Mouse (Mus musculus): Measurements from ENCODE around the gene Ttc23l. TPM values are rescaled to one million over a fixed set of nuclear protein-coding genes. Genes with fewer than 3 reads are reported as not detected.

The Ttc23l gene
- polyA plus RNA-seq (2011; ENCODE audit: insufficient read depth, insufficient read length, low replicate concordance, missing spikeins) = not detected in 2 replicates

GRCm38 (mm10) chr15:10558465-10558864, at the start of gene Ttc23l:
Ttc23l (minus strand) TSS chr15:10558668.
- no peak within 1 kb of the TSS for H3K27ac ChIP-seq (ENCODE audit: control insufficient read depth, insufficient read depth, low read depth, low read length, poor library complexity)
- no peak within 1 kb of the TSS for H3K4me3 ChIP-seq (replicated peaks; ENCODE audit: control insufficient read depth, low read depth, low read length)
- no peaks in the 10 kb centered on the region for H3K4me1 ChIP-seq (ENCODE audit: control insufficient read depth, insufficient read depth, low read length)
- 83% methylated on average over 13 of the region's 13 CpGs for WGBS
- TF ChIP-seq POLR2A (IDR thresholded peaks at IDR 0.05; ENCODE audit: borderline replicate concordance, control insufficient read depth, low read depth, low read length) (no peak), CTCF (IDR thresholded peaks at IDR 0.05; ENCODE audit: control insufficient read depth, insufficient read depth, low read length) (no peak)

GRCm38 (mm10) chr15:10599413-10599812, 40.9 kb upstream of the Ttc23l start:
- TF ChIP-seq POLR2A (IDR thresholded peaks at IDR 0.05; ENCODE audit: borderline replicate concordance, control insufficient read depth, low read depth, low read length) = no peak
- no peak for TF ChIP-seq CTCF (IDR thresholded peaks at IDR 0.05; ENCODE audit: control insufficient read depth, insufficient read depth, low read length)
- Histone ChIP-seq H3K27ac (ENCODE audit: control insufficient read depth, insufficient read depth, low read depth, low read length, poor library complexity) (no peak overlapping the region), H3K4me1 (ENCODE audit: control insufficient read depth, insufficient read depth, low read length) (no peaks in the 10 kb centered on the region; the same call in 1 of the 2 replicates), H3K4me3 (replicated peaks; ENCODE audit: control insufficient read depth, low read depth, low read length) (no peak overlapping the region)
- WGBS = 36% methylated on average over 7 of the region's 7 CpGs

GRCm38 (mm10) chr15:10598259-10599225, 40.1 kb upstream of the Ttc23l start:
- no peak overlapping the region for H3K4me3 ChIP-seq (replicated peaks; ENCODE audit: control insufficient read depth, low read depth, low read length)
- H3K27ac ChIP-seq (ENCODE audit: control insufficient read depth, insufficient read depth, low read depth, low read length, poor library complexity) = no peak overlapping the region
- no peak for TF ChIP-seq POLR2A (IDR thresholded peaks at IDR 0.05; ENCODE audit: borderline replicate concordance, control insufficient read depth, low read depth, low read length)
- WGBS = 74% methylated on average over 16 of the region's 16 CpGs
- no peaks in the 10 kb centered on the region; the same call in 1 of the 2 replicates for H3K4me1 ChIP-seq (ENCODE audit: control insufficient read depth, insufficient read depth, low read length)

- no peak overlapping the region for H3K27ac ChIP-seq (ENCODE audit: control insufficient read depth, insufficient read depth, low read depth, low read length, poor library complexity)
- no peaks in the 10 kb centered on the region; the same call in 1 of the 2 replicates for H3K4me1 ChIP-seq (ENCODE audit: control insufficient read depth, insufficient read depth, low read length)
- WGBS = 85% methylated on average over 9 of the region's 9 CpGs
- no peak for TF ChIP-seq CTCF (IDR thresholded peaks at IDR 0.05; ENCODE audit: control insufficient read depth, insufficient read depth, low read length)
- no peak for TF ChIP-seq POLR2A (IDR thresholded peaks at IDR 0.05; ENCODE audit: borderline replicate concordance, control insufficient read depth, low read depth, low read length)
- H3K4me3 ChIP-seq (replicated peaks; ENCODE audit: control insufficient read depth, low read depth, low read length) = no peak overlapping the region
Measured at GRCm38 (mm10) chr15:10596871-10597270, 38.4 kb upstream of the Ttc23l start.

GRCm38 (mm10) chr15:10595408-10595807, 36.9 kb upstream of the Ttc23l start:
- 85% methylated on average over 6 of the region's 6 CpGs for WGBS
- Histone ChIP-seq H3K27ac (ENCODE audit: control insufficient read depth, insufficient read depth, low read depth, low read length, poor library complexity) (no peak overlapping the region), H3K4me1 (ENCODE audit: control insufficient read depth, insufficient read depth, low read length) (no peaks in the 10 kb centered on the region; the same call in 1 of the 2 replicates), H3K4me3 (replicated peaks; ENCODE audit: control insufficient read depth, low read depth, low read length) (no peak overlapping the region)
- TF ChIP-seq CTCF (IDR thresholded peaks at IDR 0.05; ENCODE audit: control insufficient read depth, insufficient read depth, low read length) (no peak), POLR2A (IDR thresholded peaks at IDR 0.05; ENCODE audit: borderline replicate concordance, control insufficient read depth, low read depth, low read length) (no peak)

- Histone ChIP-seq H3K4me3 (replicated peaks; ENCODE audit: control insufficient read depth, low read depth, low read length) (no peak overlapping the region), H3K27ac (ENCODE audit: control insufficient read depth, insufficient read depth, low read depth, low read length, poor library complexity) (no peak overlapping the region), H3K4me1 (ENCODE audit: control insufficient read depth, insufficient read depth, low read length) (no peaks in the 10 kb centered on the region; the same call in 1 of the 2 replicates)
- no peak for TF ChIP-seq POLR2A (IDR thresholded peaks at IDR 0.05; ENCODE audit: borderline replicate concordance, control insufficient read depth, low read depth, low read length)
- TF ChIP-seq CTCF (IDR thresholded peaks at IDR 0.05; ENCODE audit: control insufficient read depth, insufficient read depth, low read length) = no peak
- WGBS = 87% methylated on average over 10 of the region's 10 CpGs
Measured at GRCm38 (mm10) chr15:10594910-10595309, 36.4 kb upstream of the Ttc23l start.

GRCm38 (mm10) chr15:10593094-10593493, 34.6 kb upstream of the Ttc23l start:
- no peak overlapping the region for H3K27ac ChIP-seq (ENCODE audit: control insufficient read depth, insufficient read depth, low read depth, low read length, poor library complexity)
- no peak overlapping the region for H3K4me3 ChIP-seq (replicated peaks; ENCODE audit: control insufficient read depth, low read depth, low read length)
- WGBS = 54% methylated on average over 6 of the region's 6 CpGs
- no peak for TF ChIP-seq POLR2A (IDR thresholded peaks at IDR 0.05; ENCODE audit: borderline replicate concordance, control insufficient read depth, low read depth, low read length)
- no peaks in the 10 kb centered on the region; the same call in 1 of the 2 replicates for H3K4me1 ChIP-seq (ENCODE audit: control insufficient read depth, insufficient read depth, low read length)

- no peaks in the 10 kb centered on the region for H3K4me1 ChIP-seq (ENCODE audit: control insufficient read depth, insufficient read depth, low read length)
- H3K27ac ChIP-seq (ENCODE audit: control insufficient read depth, insufficient read depth, low read depth, low read length, poor library complexity) = no peak overlapping the region
- H3K4me3 ChIP-seq (replicated peaks; ENCODE audit: control insufficient read depth, low read depth, low read length) = no peak overlapping the region
- TF ChIP-seq CTCF (IDR thresholded peaks at IDR 0.05; ENCODE audit: control insufficient read depth, insufficient read depth, low read length) = no peak
- no peak for TF ChIP-seq POLR2A (IDR thresholded peaks at IDR 0.05; ENCODE audit: borderline replicate concordance, control insufficient read depth, low read depth, low read length)
- WGBS = 74% methylated on average over 2 of the region's 2 CpGs
Measured at GRCm38 (mm10) chr15:10586565-10586964, 28.1 kb upstream of the Ttc23l start.
